29 mouse cellular contexts compared by ENCODE assay signal in the genomic region with DNA sequence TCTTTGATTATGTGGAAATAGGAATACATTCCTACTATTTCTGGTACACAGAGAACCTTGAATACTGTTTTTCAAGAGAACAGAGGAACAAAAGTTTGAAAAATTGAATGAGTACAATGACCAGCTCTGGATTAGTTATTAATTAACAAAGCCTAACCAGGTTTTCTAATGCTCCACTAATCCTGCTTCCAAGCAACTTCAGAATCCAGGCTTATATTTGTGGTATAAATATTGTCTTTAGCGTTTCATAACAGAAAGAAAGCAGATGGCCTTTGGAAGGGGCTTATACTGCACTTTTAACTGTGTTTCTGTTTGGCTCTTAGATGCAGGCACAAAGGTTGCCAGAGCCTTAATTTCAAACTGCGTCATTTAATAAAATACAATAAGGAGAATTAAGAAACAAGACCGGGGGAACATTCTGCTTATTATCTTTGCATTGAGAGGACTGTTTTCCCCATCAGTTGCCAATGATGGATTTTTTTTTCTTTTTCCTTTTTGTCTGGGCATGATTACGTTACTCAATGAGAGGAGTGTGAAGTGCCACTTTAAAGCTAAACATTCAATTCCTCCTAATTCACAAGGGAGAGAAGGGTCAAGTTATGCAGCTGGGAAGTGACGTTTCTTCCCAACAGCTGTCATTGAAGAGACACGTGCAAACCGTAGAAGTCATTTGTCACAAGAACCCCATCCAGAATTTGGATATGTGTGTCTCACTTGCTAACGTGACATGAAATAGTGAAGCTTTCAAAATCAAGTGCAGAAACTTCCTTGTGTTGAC.
DNase-seq lines count a peak whose midpoint lies in the region; ATAC-seq and TF ChIP-seq lines count a peak whose summit lies in the region.
"Had no signal": no experiment of that assay in that cellular context is flagged by ENCODE, and none has a peak within 500 bp of the region (broad histone marks: within the 10 kb centered on the region; RNA-seq: fewer than 3 reads in every experiment).

No protein-coding gene starts in this region.

- H3K4me2 ChIP-seq in embryonic facial prominence, embryonic 14.5 days (ENCODE audit: low read depth, low read length) = no peak overlapping the region
- no peak overlapping the region for H3K4me2 ChIP-seq in liver, postnatal 0 days (ENCODE audit: low read depth, low read length)
- no peak overlapping the region for H3K4me2 ChIP-seq in liver, embryonic 12.5 days
- no peak overlapping the region for H3K4me2 ChIP-seq in forebrain, embryonic 16.5 days (ENCODE audit: low read length)
- H3K4me2 ChIP-seq: embryonic facial prominence, embryonic 13.5 days; heart, embryonic 15.5 days; midbrain, embryonic 11.5 days had no signal

- no peaks in the 10 kb centered on the region for H3K27me3 ChIP-seq in embryonic facial prominence, embryonic 14.5 days (replicated peaks; ENCODE audit: control insufficient read depth, insufficient read depth, low read length)
- no peaks in the 10 kb centered on the region for H3K27me3 ChIP-seq in embryonic facial prominence, embryonic 10.5 days (replicated peaks; ENCODE audit: low read depth, poor library complexity, severe bottlenecking)
- no peaks in the 10 kb centered on the region for H3K27me3 ChIP-seq in liver, postnatal 0 days (ENCODE audit: insufficient read depth, low read length)
- no peaks in the 10 kb centered on the region for H3K27me3 ChIP-seq in liver, embryonic 12.5 days (replicated peaks)
- no peaks in the 10 kb centered on the region for H3K27me3 ChIP-seq in forebrain, embryonic 16.5 days (replicated peaks; ENCODE audit: control insufficient read depth, insufficient read depth, low read length)
- H3K27me3 ChIP-seq: CH12.LX; embryonic facial prominence, embryonic 13.5 days; heart, embryonic 15.5 days had no signal

- TF ChIP-seq EP300 in liver, postnatal 0 days (IDR thresholded peaks at IDR 0.05; ENCODE audit: low read depth) = no peak

- H3K27ac ChIP-seq in embryonic facial prominence, embryonic 14.5 days (replicated peaks; ENCODE audit: low read depth, low read length) = no peak overlapping the region
- no peak overlapping the region for H3K27ac ChIP-seq in embryonic facial prominence, embryonic 10.5 days (replicated peaks)
- peak overlapping the region; percentile 44 for H3K27ac ChIP-seq in liver, postnatal 0 days (ENCODE audit: low read depth)
- no peak overlapping the region for H3K27ac ChIP-seq in liver, embryonic 12.5 days
- no peak overlapping the region for H3K27ac ChIP-seq in forebrain, embryonic 16.5 days (ENCODE audit: low read length)
- H3K27ac ChIP-seq: embryonic facial prominence, embryonic 13.5 days; heart, embryonic 10.5 days; heart, embryonic 15.5 days had no signal

- no peak overlapping the region for H3K9ac ChIP-seq in embryonic facial prominence, embryonic 14.5 days (ENCODE audit: low read depth, low read length)
- H3K9ac ChIP-seq in liver, postnatal 0 days (replicated peaks) = no peak overlapping the region
- H3K9ac ChIP-seq in liver, embryonic 12.5 days = no peak overlapping the region
- H3K9ac ChIP-seq in forebrain, embryonic 16.5 days (replicated peaks; ENCODE audit: low read depth, low read length) = no peak overlapping the region
- H3K9ac ChIP-seq: embryonic facial prominence, embryonic 13.5 days; heart, embryonic 15.5 days had no signal

- ATAC-seq in embryonic facial prominence, embryonic 14.5 days (ENCODE audit: low read depth) = no peak
- peak; percentile 56 for ATAC-seq in liver, postnatal 0 days
- ATAC-seq in liver, embryonic 12.5 days = no peak
- ATAC-seq in forebrain, embryonic 16.5 days = peak; percentile 52; the same call in 1 of the 2 replicates
- ATAC-seq: hindbrain, embryonic 16.5 days; midbrain, embryonic 16.5 days had no signal

- 44% methylated on average over 8 of the region's 8 CpGs for WGBS in embryonic facial prominence, embryonic 14.5 days
- 67% methylated on average over 8 of the region's 8 CpGs for WGBS in embryonic facial prominence, embryonic 10.5 days
- WGBS in liver, postnatal 0 days (ENCODE audit: insufficient replicate concordance) = 63% methylated on average over 8 of the region's 8 CpGs
- 57% methylated on average over 8 of the region's 8 CpGs for WGBS in liver, embryonic 12.5 days (ENCODE audit: insufficient replicate concordance)
- WGBS in forebrain, embryonic 16.5 days = 22% methylated on average over 8 of the region's 8 CpGs

- TF ChIP-seq CTCF in liver, postnatal 0 days (IDR thresholded peaks at IDR 0.05; ENCODE audit: low read depth) = no peak

- H3K36me3 ChIP-seq in embryonic facial prominence, embryonic 14.5 days (ENCODE audit: control insufficient read depth, insufficient read depth, low read length) = no peaks in the 10 kb centered on the region
- no peaks in the 10 kb centered on the region for H3K36me3 ChIP-seq in embryonic facial prominence, embryonic 10.5 days (replicated peaks)
- H3K36me3 ChIP-seq in liver, postnatal 0 days (replicated peaks; ENCODE audit: insufficient read depth, low read length) = no peaks in the 10 kb centered on the region
- H3K36me3 ChIP-seq in liver, embryonic 12.5 days = no peaks in the 10 kb centered on the region
- no peaks in the 10 kb centered on the region for H3K36me3 ChIP-seq in forebrain, embryonic 16.5 days (ENCODE audit: control insufficient read depth, insufficient read depth)
- H3K36me3 ChIP-seq: embryonic facial prominence, embryonic 13.5 days; heart, embryonic 10.5 days; heart, embryonic 15.5 days had no signal

- no peaks in the 10 kb centered on the region for H3K9me3 ChIP-seq in embryonic facial prominence, embryonic 14.5 days (ENCODE audit: control insufficient read depth, low read length)
- H3K9me3 ChIP-seq in embryonic facial prominence, embryonic 10.5 days = no peaks in the 10 kb centered on the region
- H3K9me3 ChIP-seq in liver, postnatal 0 days (ENCODE audit: low read length) = no peaks in the 10 kb centered on the region
- H3K9me3 ChIP-seq in liver, embryonic 12.5 days (replicated peaks) = no peaks in the 10 kb centered on the region
- H3K9me3 ChIP-seq in forebrain, embryonic 16.5 days (ENCODE audit: control insufficient read depth, low read length) = no peaks in the 10 kb centered on the region
- H3K9me3 ChIP-seq: embryonic facial prominence, embryonic 13.5 days; heart, embryonic 10.5 days; heart, embryonic 15.5 days had no signal

- DNase-seq in embryonic facial prominence, embryonic 14.5 days (ENCODE audit: low spot score) = peak; percentile 6
- no peak for DNase-seq in embryonic facial prominence, embryonic 10.5 days (ENCODE audit: low spot score)
- peak; percentile 72 for DNase-seq in kidney, adult 9 months
- no peak for DNase-seq in kidney, postnatal 10 days
- no peak for DNase-seq in liver, postnatal 0 days
- DNase-seq in MN1 (ENCODE audit: low spot score) = no peak
- DNase-seq: adrenal gland, postnatal 10 days; cerebellum, adult 11-12 months; cerebellum, adult 9-11 months; embryo, embryonic 11 days; gastrocnemius, postnatal 25 days; heart, adult 11 months; layer of hippocampus, postnatal 36 days; left cerebral cortex, postnatal 4 days; lung, adult 2 months; lung, postnatal 36 days; right cerebral cortex, postnatal 25 days; thymus, adult 2 months; thymus, postnatal 36 days had no signal

- no peak overlapping the region for H3K4me3 ChIP-seq in embryonic facial prominence, embryonic 14.5 days (ENCODE audit: low read depth, low read length)
- H3K4me3 ChIP-seq in embryonic facial prominence, embryonic 10.5 days = no peak overlapping the region
- no peak overlapping the region for H3K4me3 ChIP-seq in liver, postnatal 0 days (ENCODE audit: low read depth, low read length)
- no peak overlapping the region for H3K4me3 ChIP-seq in liver, embryonic 12.5 days
- no peak overlapping the region for H3K4me3 ChIP-seq in forebrain, embryonic 16.5 days (replicated peaks; ENCODE audit: low read length)
- H3K4me3 ChIP-seq: embryonic facial prominence, embryonic 13.5 days; erythroblast, embryonic 14.5 days; heart, embryonic 10.5 days; heart, embryonic 15.5 days had no signal

- no peaks in the 10 kb centered on the region for H3K4me1 ChIP-seq in embryonic facial prominence, embryonic 14.5 days (ENCODE audit: control insufficient read depth, insufficient read depth, low read length)
- no peaks in the 10 kb centered on the region for H3K4me1 ChIP-seq in embryonic facial prominence, embryonic 10.5 days
- H3K4me1 ChIP-seq in liver, postnatal 0 days (ENCODE audit: insufficient read depth) = 0 out of 2 replicates have a peak, but pooled peaks cover 2% of the 10 kb centered on the region
- H3K4me1 ChIP-seq in liver, embryonic 12.5 days = no peaks in the 10 kb centered on the region
- H3K4me1 ChIP-seq in forebrain, embryonic 16.5 days (replicated peaks; ENCODE audit: control insufficient read depth, insufficient read depth, low read length) = 0 out of 2 replicates have a peak, but pooled peaks cover 4% of the 10 kb centered on the region
- H3K4me1 ChIP-seq: embryonic facial prominence, embryonic 13.5 days; heart, embryonic 10.5 days; heart, embryonic 15.5 days had no signal

Comparison
In these comparisons a context has a peak if more than half of its experiments do, and no peak if none do; other contexts are left out.
1. ATAC-seq: peak in liver, postnatal 0 days (single experiment) and forebrain, embryonic 16.5 days (single experiment); none in embryonic facial prominence, embryonic 14.5 days (single experiment) and liver, embryonic 12.5 days (single experiment).
2. DNase-seq: peak in embryonic facial prominence, embryonic 14.5 days (single experiment) and kidney, adult 9 months (single experiment); none in embryonic facial prominence, embryonic 10.5 days (single experiment), kidney, postnatal 10 days (single experiment), liver, postnatal 0 days (single experiment) and MN1 (single experiment).